Mouse (Mus musculus) adrenal gland, postnatal 4 days (tissue): ENCODE results near the gene Olfr794. TPM values are rescaled to one million over a fixed set of nuclear protein-coding genes. Genes with fewer than 3 reads are reported as not detected.

Source experiments
- DNase-seq, 2 experiments: peaks; one replicate each; pipeline ENCODE4 v3.0.0; 2021 to 2022; ENCODE audit warnings: low spot score in 2 of 2, mixed read lengths in 2 of 2
- long read RNA-seq, 2 experiments: library from polyadenylated mRNA; stranded (forward); transcript quantifications; one replicate each; pipeline ENCODE4 v2.0.0; 2021
- microRNA-seq: library from miRNA; unstranded; fragments of <30 nt; microRNA quantifications from one replicate; pipeline ENCODE4 v1.2.0, GENCODE M21; 2021
- total RNA-seq, 2 experiments: library from RNA; stranded (reverse); gene quantifications; 2 replicates each; pipeline ENCODE4 v1.2.3; 2021

Olfr794 gene
- not detected for total RNA-seq
- long read RNA-seq, experiment 1: 0 reads
- long read RNA-seq, experiment 2: 0 reads

DNA sequence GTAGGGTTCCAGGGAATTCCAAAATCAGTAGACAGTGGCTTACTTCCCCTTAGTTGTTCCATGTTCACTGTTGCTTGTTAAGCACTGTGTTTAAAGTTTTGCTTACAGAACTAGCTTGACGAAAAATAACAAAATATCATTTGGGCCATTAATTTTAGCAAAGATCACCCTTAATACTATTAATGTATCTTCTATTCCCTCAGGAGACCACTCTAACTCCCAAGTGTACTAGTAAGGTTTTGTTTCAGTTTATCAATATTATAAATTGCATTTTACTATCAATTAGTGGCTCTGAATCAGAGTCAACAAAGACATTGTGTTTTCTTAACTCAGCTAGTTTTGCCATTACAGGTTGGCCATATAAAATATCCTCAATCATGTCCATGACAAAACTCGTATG, at the start of gene Olfr794:
Olfr794 (plus strand) TSS at position 301 of the 400 bp plus-strand sequence.
- no peak for DNase-seq

GRCm38 (mm10) chr10:129521492-129521891, 46.0 kb upstream of the Olfr794 start, which contains the start of gene Olfr791:
Gene Olfr791, plus strand, starts transcription at chr10:129521792.
- no peak for DNase-seq

- DNase-seq: no peak
Measured at GRCm38 (mm10) chr10:129538862-129539261, 28.6 kb upstream of the Olfr794 start, which contains the start of gene Olfr792. Gene Olfr792, plus strand, starts transcription at chr10:129539162.

DNA sequence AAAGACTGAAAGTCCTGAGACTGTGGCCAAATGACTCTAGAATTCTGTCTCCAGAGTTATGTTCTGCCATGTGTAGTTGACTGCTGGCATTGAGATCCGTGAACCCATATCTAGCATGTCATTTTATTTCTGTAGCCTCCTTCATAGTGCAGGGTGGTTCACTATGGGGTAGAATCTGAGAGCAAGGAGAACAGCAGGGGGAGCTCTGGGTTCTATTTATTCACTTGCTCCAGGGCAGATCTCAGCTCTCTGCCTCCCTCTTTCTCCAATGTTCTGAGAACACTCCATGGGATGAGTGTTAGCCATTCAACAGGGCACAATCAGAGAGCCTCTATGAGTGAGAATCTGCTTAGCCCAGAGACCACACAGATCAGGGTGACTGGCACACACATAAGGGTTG, 18.1 kb upstream of the Olfr794 start:
- no peak for DNase-seq

GRCm38 (mm10) chr10:129577066-129577465, 9.6 kb downstream of the Olfr794 start:
- DNase-seq: no peak

DNA sequence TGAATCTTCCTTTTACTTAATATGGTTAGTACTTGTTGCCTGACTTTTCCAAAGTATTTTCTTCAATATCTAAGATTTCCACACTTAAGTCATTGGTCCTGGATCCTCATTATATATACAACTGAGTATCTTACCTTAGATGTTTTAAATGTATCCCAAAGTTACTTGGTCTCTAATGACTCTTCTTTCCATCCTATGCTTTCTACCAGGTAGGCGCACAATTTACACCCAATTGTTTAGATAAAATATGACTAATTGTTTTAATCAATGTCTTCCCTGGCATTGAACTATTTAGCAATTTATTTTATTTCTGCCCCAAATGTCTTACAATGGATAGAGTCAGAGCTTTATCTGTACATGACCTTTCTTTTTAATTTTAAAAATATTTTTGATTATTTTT, 45.0 kb downstream of the Olfr794 start, which contains the start of gene Olfr796:
Olfr796 (minus strand) TSS at position 101 of the 400 bp plus-strand sequence.
- no peak for DNase-seq

GRCm38 (mm10) chr10:129621724-129622123, 54.3 kb downstream of the Olfr794 start:
- no peak for DNase-seq

Small RNAs within 50 kb of the gene (microRNA-seq; reads per million reads assigned to microRNA genes)
- not detected for gene Gm23252

Other genes starting within 250 kb of the Olfr794 start
- gene Olfr780, start 249.5 kb upstream of the Olfr794 start, total RNA-seq: not detected
- not detected for gene Olfr781, start 238.8 kb upstream of the Olfr794 start, total RNA-seq
- gene Olfr782, start 218.8 kb upstream of the Olfr794 start, total RNA-seq: not detected
- under 1 TPM in 1 of 2 experiments, not detected in 1; 0.08 TPM for gene Olfr784, start 183.6 kb upstream of the Olfr794 start, total RNA-seq
- not detected for gene Olfr785, start 162.2 kb upstream of the Olfr794 start, total RNA-seq
- gene Olfr786, start 140.3 kb upstream of the Olfr794 start, total RNA-seq: not detected
- not detected for gene Olfr787, start 105.8 kb upstream of the Olfr794 start, total RNA-seq
- not detected for gene Olfr788, start 96.7 kb upstream of the Olfr794 start, total RNA-seq
- gene Olfr789, start 82.9 kb upstream of the Olfr794 start, total RNA-seq: not detected
- gene Olfr790, start 69.2 kb upstream of the Olfr794 start, total RNA-seq: not detected
- gene Olfr791, start 45.9 kb upstream of the Olfr794 start, total RNA-seq: not detected
- gene Olfr792, start 28.5 kb upstream of the Olfr794 start, total RNA-seq: not detected
- not detected for gene Olfr796, start 44.9 kb downstream of the Olfr794 start, total RNA-seq
- gene Olfr798, start 60.3 kb downstream of the Olfr794 start, total RNA-seq: not detected
- not detected for gene Olfr799, start 69.8 kb downstream of the Olfr794 start, total RNA-seq
- not detected for gene Olfr800, start 90.0 kb downstream of the Olfr794 start, total RNA-seq
- gene Olfr801, start 106.2 kb downstream of the Olfr794 start, total RNA-seq: not detected
- not detected for gene Olfr802, start 120.5 kb downstream of the Olfr794 start, total RNA-seq
- not detected for gene Olfr803, start 126.6 kb downstream of the Olfr794 start, total RNA-seq
- not detected for gene Olfr804, start 135.6 kb downstream of the Olfr794 start, total RNA-seq
- gene Olfr805, start 161.7 kb downstream of the Olfr794 start, total RNA-seq: not detected
- not detected for gene Olfr806, start 174.3 kb downstream of the Olfr794 start, total RNA-seq
- gene Olfr807, start 190.1 kb downstream of the Olfr794 start, total RNA-seq: not detected
- not detected for gene Olfr808, start 197.8 kb downstream of the Olfr794 start, total RNA-seq
- not detected for gene Olfr809, start 207.0 kb downstream of the Olfr794 start, total RNA-seq
- gene Olfr810, start 227.3 kb downstream of the Olfr794 start, total RNA-seq: not detected
- not detected for gene Olfr811, start 236.7 kb downstream of the Olfr794 start, total RNA-seq